Mouse (Mus musculus): ENCODE data around the gene Timm8b. TPM values are rescaled to one million over a fixed set of nuclear protein-coding genes. Genes with fewer than 3 reads are reported as not detected.

Timm8b gene
- polyA plus RNA-seq (2015; fragmentation: Nextera tagmentation; extraction: Ambion mirVana), result 243 and 275 TPM in 2 replicates

DNA sequence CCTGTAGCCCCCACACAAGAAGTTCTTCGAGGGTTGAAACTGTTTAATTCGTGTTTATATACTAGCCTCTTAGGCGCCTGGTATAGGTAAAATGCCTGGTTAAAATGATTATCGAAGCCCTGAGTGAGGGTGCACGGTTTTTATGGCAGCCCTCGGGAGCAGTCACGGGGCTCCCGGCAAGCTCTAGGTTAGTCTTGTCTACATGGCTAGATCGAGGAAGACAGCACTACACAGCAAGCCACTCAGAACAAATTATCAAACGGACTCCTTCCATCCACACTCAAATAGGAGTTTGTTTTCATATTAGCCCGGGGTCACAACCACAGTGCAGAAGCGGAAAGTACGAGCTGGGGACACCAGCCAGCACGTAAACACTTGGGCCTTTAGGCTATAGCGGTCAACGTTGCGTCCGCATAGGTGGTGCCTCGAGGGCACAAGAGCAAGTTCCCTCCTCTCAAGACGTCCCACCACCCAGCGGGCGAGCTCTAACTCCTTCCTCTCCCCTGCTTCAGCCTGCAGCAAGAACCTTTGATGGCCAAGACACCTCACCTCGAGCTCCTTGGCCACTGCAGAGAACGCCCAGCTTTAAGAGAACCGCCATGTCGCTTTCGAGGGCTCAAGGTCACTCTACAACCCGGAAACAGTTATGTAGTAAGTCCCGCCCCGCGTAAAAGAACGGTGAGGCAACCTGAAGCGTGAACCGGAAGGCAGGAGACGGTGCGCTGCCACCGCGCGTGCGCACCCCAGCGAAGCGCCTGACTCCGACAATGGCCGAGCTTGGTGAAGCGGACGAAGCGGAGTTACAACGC, at the start of gene Timm8b, which contains the start of gene Sdhd:
TSS of gene Timm8b (plus strand) at position 722 of the 809 bp plus-strand sequence.
TSS of gene Sdhd (minus strand) at position 624 of the 809 bp plus-strand sequence.
- H3K4me1 ChIP-seq, result peaks cover 18% of the 10 kb centered on the region
- H3K36me3 ChIP-seq, result peaks cover 20% of the 10 kb centered on the region
- no peaks in the 10 kb centered on the region for H3K9me3 ChIP-seq
- H3K4me2 ChIP-seq, result peak within 1 kb of the TSS; percentile 79
- 1% methylated on average over 48 of the region's 48 CpGs for WGBS
- H3K4me3 ChIP-seq (replicated peaks), result peak within 1 kb of the TSS; percentile 92
- peak; percentile 97 for ATAC-seq (ENCODE audit: insufficient read depth, low FRiP score, low read depth)
- peak within 1 kb of the TSS; percentile 60 for H3K9ac ChIP-seq
- peak within 1 kb of the TSS; percentile 85 for H3K27ac ChIP-seq
- H3K27me3 ChIP-seq (replicated peaks), result no peaks in the 10 kb centered on the region

DNA sequence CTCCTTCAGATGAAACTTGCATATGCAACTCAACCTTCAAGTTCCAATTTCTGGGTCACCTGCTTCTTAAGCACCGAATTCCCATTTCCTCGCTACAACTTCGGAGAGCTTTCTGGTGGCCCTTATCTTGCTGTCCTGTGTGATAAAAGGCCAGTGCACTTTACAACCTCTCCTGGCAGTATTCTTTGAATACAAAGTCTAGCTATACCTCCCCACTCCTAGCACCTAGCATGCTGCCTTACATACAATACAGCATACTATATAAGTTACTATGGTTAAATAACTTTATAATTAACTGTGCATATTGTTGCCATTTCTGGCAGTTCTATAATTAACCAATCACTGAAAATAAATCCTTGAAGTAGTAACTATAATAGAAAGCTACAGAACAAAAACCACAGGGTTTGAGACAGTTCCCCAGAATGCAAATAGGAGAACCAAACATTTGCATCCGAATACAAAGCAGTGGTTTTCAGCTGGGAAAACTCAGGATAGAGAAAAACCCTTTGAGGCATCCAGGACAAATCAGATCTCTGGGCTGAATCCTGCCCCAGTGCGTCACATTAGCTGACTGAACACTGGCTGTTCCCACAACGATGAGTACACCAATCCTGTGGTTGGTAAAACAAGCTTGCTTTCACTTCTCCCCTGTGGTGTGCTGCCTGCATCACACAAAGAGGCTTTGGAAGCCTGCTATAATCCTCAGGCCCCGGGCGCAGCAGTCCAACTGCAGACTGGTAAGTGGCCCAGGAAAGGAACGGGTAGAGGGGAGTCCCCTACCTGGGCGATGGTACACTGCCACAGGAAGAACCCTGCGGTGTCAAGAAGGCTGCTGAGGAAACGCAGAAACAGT, 49.2 kb upstream of the Timm8b start, which contains the start of gene Il18:
TSS of gene Il18 (plus strand) at position 587 of the 853 bp plus-strand sequence.
- no peak for ATAC-seq (ENCODE audit: insufficient read depth, low FRiP score, low read depth)

DNA sequence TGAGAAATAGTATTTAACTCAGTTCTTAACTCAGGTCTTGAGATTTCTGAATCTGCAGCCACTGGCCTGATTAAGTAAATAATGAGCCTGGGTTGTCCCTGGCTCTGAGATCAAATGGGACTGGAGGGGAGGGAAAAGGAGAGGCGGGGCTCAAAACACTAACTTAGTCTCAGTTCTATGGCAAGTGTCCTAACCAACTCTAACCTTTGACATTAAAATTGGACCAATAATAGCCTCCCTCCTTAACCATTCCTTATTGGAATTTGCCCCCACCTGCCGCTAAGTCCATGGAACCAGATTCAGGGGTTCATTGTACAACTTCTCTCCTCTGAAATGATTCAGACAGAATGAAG, 48.6 kb upstream of the Timm8b start, which contains the start of gene Bco2:
TSS of gene Bco2 (minus strand) at position 88 of the 353 bp plus-strand sequence.
- peak within 1 kb of the TSS; percentile 35; the same call in 1 of the 2 replicates for H3K27ac ChIP-seq
- H3K4me1 ChIP-seq, result no peaks in the 10 kb centered on the region
- no peaks in the 10 kb centered on the region for H3K9me3 ChIP-seq
- H3K4me2 ChIP-seq, result peak within 1 kb of the TSS; percentile 6; the same call in 1 of the 2 replicates
- ATAC-seq (ENCODE audit: insufficient read depth, low FRiP score, low read depth), result no peak
- no peak within 1 kb of the TSS for H3K4me3 ChIP-seq (replicated peaks)
- H3K27me3 ChIP-seq (replicated peaks), result no peaks in the 10 kb centered on the region
- H3K36me3 ChIP-seq, result no peaks in the 10 kb centered on the region
- 39% methylated on average over 2 of the region's 2 CpGs for WGBS
- H3K9ac ChIP-seq, result no peak within 1 kb of the TSS

More for the DNA sequence above, 49.2 kb upstream of the Timm8b start, which contains the start of gene Il18:
- peak within 1 kb of the TSS; percentile 35; the same call in 1 of the 2 replicates for H3K27ac ChIP-seq
- no peaks in the 10 kb centered on the region for H3K36me3 ChIP-seq
- no peaks in the 10 kb centered on the region for H3K9me3 ChIP-seq
- no peaks in the 10 kb centered on the region for H3K27me3 ChIP-seq (replicated peaks)
- H3K4me2 ChIP-seq, result peak within 1 kb of the TSS; percentile 6; the same call in 1 of the 2 replicates
- WGBS, result 33% methylated on average over 12 of the region's 12 CpGs
- no peak within 1 kb of the TSS for H3K4me3 ChIP-seq (replicated peaks)
- H3K4me1 ChIP-seq, result no peaks in the 10 kb centered on the region
- H3K9ac ChIP-seq, result no peak within 1 kb of the TSS

DNA sequence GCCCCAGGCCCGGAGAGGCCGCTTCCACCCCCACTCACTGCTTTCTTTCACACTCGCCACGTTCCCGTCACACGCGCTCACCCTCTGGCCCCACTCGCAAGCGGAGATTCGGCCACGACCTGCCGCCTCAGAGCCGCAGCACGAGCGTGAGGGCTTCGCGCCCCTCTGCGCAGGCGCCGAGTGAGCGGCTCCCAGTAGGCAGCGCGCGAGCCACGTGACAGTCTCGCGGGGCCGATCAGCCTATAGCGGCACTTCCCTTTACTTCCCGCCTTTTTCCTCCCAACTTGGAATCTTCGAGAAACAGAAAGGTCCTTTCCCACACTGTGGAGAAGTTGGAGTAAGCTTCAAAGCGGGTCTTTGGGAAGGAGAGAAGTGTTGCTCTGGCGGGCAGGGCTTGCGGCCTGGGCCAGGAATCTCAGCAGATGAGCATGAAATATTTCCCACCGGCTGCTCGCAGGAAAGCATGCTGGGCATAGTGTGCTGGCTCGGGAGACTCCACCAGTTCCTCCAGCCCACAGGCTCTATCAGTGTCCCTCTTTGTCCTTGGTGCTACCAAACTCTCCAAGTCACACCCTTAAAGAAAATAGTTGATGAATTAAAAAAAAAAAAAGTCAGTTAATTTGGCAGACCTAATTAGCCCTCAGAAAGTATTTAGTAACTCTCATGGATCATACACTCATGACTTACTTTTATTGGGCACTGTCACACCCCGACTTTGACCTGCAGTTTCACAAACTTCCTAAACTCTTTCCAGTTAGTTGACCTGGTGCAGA, 42.4 kb upstream of the Timm8b start, which contains the start of gene Tex12:
TSS of gene Tex12 (minus strand) at position 181 of the 773 bp plus-strand sequence.
- H3K36me3 ChIP-seq, result no peaks in the 10 kb centered on the region
- no peak for ATAC-seq (ENCODE audit: insufficient read depth, low FRiP score, low read depth)
- no peaks in the 10 kb centered on the region for H3K4me1 ChIP-seq
- H3K4me3 ChIP-seq (replicated peaks), result no peak within 1 kb of the TSS
- 83% methylated on average over 38 of the region's 38 CpGs for WGBS
- no peaks in the 10 kb centered on the region for H3K27me3 ChIP-seq (replicated peaks)
- no peak within 1 kb of the TSS for H3K27ac ChIP-seq
- H3K9ac ChIP-seq, result no peak within 1 kb of the TSS
- H3K9me3 ChIP-seq, result no peaks in the 10 kb centered on the region
- H3K4me2 ChIP-seq, result no peak within 1 kb of the TSS

DNA sequence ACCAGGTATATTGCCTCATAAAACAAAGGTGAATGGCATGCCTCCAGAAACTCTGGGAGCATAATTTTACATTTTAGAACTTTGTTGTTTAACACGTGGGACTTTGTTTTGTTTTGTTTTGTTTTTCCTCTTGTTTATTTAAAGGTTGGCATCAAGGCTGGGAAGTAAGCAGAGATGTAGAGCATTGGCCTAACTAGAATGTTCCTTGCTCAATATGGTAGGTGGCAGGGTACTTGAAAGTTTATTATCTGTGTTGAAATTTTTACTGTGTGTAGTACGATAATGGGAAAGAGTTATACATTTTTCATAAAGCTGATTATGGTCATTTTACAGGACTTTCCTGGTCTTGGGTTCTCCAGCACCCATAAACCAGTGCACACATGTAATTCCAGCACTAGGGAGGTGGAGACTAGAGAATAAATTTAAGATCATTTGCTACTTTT, 41.8 kb upstream of the Timm8b start:
- no peaks in the 10 kb centered on the region for H3K9me3 ChIP-seq
- no peaks in the 10 kb centered on the region for H3K4me1 ChIP-seq
- no peaks in the 10 kb centered on the region for H3K27me3 ChIP-seq (replicated peaks)
- WGBS, result 86% methylated on average over 2 of the region's 2 CpGs
- no peak overlapping the region for H3K4me2 ChIP-seq
- ATAC-seq (ENCODE audit: insufficient read depth, low FRiP score, low read depth), result no peak
- no peak overlapping the region for H3K27ac ChIP-seq
- H3K9ac ChIP-seq, result no peak overlapping the region
- no peak overlapping the region for H3K4me3 ChIP-seq (replicated peaks)
- H3K36me3 ChIP-seq, result no peaks in the 10 kb centered on the region

DNA sequence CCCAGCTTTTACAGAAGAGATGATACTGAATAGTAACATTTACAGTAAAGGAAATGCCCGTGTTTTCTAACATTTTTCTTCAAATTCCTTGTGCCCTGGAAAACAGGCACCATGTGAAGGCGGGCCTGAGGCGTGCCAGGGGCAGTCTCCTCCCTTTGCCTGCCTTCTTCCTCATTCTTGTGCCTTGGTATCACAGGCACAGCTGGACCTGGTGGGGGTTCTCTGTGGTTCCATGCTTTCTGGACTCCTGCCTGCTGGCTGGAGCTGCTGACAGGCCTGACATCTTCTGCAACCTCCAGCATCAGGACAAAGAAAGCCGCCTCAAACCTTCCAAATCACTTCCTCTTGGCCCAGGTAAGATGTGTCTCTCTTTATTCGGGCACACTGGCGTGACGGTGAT, 38.5 kb upstream of the Timm8b start:
- H3K4me1 ChIP-seq, result no peaks in the 10 kb centered on the region
- H3K9ac ChIP-seq, result no peak overlapping the region
- H3K4me3 ChIP-seq (replicated peaks), result no peak overlapping the region
- no peaks in the 10 kb centered on the region for H3K36me3 ChIP-seq
- no peak for ATAC-seq (ENCODE audit: insufficient read depth, low FRiP score, low read depth)
- no peak overlapping the region for H3K4me2 ChIP-seq
- no peaks in the 10 kb centered on the region for H3K9me3 ChIP-seq
- no peaks in the 10 kb centered on the region for H3K27me3 ChIP-seq (replicated peaks)
- no peak overlapping the region for H3K27ac ChIP-seq
- 72% methylated on average over 7 of the region's 7 CpGs for WGBS

DNA sequence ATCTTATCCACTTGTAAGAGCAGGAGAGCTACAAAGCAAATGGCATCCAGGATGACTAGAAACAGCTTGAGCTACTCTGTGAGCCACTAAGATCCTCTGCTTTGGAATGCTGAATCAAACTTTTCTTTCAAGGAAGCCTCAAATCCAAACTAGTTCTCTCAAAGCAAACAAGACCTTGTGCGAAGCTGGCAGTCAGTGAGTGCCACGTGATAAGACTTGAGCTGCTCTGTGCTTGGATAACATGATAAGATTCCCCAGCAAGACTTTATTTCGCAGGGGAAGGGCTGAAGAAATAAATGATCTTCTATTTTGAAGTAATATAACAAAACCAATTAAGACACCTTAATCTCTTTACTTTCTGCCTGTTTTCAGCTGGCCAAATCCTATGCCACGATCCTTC, 37.8 kb upstream of the Timm8b start:
- WGBS, result 47% methylated on average over 4 of the region's 4 CpGs
- ATAC-seq (ENCODE audit: insufficient read depth, low FRiP score, low read depth), result no peak
- Histone ChIP-seq H3K4me1 (no peaks in the 10 kb centered on the region), H3K36me3 (no peaks in the 10 kb centered on the region), H3K4me2 (no peak overlapping the region), H3K9me3 (no peaks in the 10 kb centered on the region), H3K27ac (no peak overlapping the region), H3K27me3 (replicated peaks) (no peaks in the 10 kb centered on the region), H3K9ac (no peak overlapping the region), H3K4me3 (replicated peaks) (no peak overlapping the region)

DNA sequence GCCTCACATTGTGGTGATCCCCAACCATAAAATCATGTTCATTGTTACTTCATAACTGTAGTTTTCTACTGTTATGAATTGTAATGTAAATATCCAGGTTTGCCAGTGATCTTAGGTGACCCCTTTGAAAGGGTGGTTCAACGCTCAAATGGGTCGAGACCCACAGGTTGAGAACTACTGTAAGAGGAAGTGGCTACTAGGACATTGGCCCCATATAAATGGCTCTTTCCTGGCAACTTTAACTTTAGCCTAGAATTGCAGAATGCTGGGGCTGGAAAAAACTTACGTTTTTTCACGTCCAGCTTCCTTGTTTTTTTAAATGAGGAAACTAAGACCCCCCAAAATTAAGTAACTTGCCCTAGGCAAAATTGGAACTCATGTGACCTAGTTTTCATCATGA, 36.3 kb upstream of the Timm8b start:
- Histone ChIP-seq H3K9me3 (no peaks in the 10 kb centered on the region), H3K4me1 (no peaks in the 10 kb centered on the region), H3K4me3 (replicated peaks) (no peak overlapping the region), H3K4me2 (no peak overlapping the region), H3K27ac (no peak overlapping the region), H3K36me3 (no peaks in the 10 kb centered on the region), H3K9ac (no peak overlapping the region), H3K27me3 (replicated peaks) (no peaks in the 10 kb centered on the region)
- no peak for ATAC-seq (ENCODE audit: insufficient read depth, low FRiP score, low read depth)
- 84% methylated on average over 4 of the region's 4 CpGs for WGBS

DNA sequence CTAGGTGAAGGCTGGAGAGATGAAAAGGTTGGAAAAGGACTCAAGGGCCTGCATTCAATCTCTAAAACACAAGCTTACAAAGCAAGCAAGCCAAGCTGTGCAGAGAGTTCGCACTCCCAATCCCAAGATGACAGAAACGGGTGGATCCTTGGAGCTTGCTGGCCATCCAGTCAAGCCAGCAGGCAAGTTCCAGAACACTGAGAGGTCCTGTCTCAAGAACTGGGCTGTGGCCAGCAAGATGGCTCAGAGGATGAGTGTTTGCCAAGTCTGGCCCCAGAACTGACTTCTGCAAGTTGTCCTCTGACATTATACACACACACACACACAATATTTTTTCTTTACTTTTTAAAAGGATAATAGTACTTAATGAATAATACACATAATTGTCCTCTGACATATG, 35.8 kb upstream of the Timm8b start:
- no peak for ATAC-seq (ENCODE audit: insufficient read depth, low FRiP score, low read depth)
- WGBS, result 88% methylated on average over 2 of the region's 2 CpGs
- H3K4me1 ChIP-seq, result no peaks in the 10 kb centered on the region
- no peak overlapping the region for H3K27ac ChIP-seq
- H3K4me2 ChIP-seq, result no peak overlapping the region
- no peaks in the 10 kb centered on the region for H3K9me3 ChIP-seq
- H3K36me3 ChIP-seq, result no peaks in the 10 kb centered on the region
- H3K27me3 ChIP-seq (replicated peaks), result no peaks in the 10 kb centered on the region
- H3K4me3 ChIP-seq (replicated peaks), result no peak overlapping the region
- H3K9ac ChIP-seq, result no peak overlapping the region

DNA sequence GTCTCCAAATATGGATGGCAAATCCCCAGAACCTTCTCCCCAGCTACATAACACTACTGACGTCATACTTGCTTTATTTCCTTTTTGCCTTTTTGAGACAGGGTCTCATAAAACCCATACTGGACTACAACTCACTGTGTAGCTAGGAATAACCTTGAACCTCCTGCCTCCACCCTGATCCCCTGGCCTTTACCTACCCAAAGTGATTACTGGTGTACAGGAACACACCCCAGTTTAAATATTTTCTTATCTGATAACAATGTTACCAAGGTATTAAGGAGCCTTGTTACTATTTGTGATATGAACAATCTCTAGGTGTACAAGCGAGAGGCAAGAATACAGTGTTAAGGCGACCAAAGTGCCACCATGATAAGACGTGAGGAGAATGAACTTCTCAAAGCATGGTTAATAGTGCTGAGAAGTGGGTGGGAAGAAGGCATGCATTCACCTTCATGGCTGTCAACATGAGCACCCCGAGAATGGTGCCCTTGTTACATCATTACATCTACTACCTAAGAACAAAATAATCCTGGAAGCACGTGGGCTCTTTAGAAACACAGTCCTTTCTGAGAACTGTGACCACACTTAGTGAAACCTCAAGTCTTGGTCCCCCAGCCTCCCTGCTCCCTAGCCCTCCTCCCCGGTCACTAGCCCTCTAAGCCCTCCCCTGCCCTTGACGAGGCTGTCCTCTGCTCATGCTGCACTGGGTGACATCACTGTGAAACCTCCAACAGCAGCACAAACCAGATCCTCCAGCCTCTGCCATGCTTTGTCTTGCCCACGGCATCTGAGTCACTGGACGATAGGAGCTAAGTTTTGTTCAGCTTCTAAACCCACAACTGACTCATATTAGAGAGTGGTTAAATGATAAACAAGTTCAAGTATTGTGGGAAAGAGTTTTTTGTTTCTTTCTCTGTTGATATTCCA, 33.8 kb upstream of the Timm8b start:
- peak overlapping the region; percentile 11; the same call in 1 of the 2 replicates for H3K27ac ChIP-seq
- H3K9me3 ChIP-seq, result no peaks in the 10 kb centered on the region
- H3K4me1 ChIP-seq, result no peaks in the 10 kb centered on the region
- H3K27me3 ChIP-seq (replicated peaks), result no peaks in the 10 kb centered on the region
- WGBS, result 65% methylated on average over 10 of the region's 10 CpGs
- H3K9ac ChIP-seq, result no peak overlapping the region
- H3K4me3 ChIP-seq (replicated peaks), result no peak overlapping the region
- no peak overlapping the region for H3K4me2 ChIP-seq
- peak; percentile 35; the same call in 1 of the 2 replicates for ATAC-seq (ENCODE audit: insufficient read depth, low FRiP score, low read depth)
- no peaks in the 10 kb centered on the region for H3K36me3 ChIP-seq
